Mouse (Mus musculus): ENCODE results near the gene Slc22a20. TPM values are rescaled to one million over a fixed set of nuclear protein-coding genes. Genes with fewer than 3 reads are reported as not detected.

Gene Slc22a20
- polyA plus RNA-seq, 1 experiment from 2014 or later = not detected

GRCm38 (mm10) chr19:5957371-5957770 lies 28.6 kb downstream of the Slc22a20 start:
- no peak overlapping the region for H3K27ac ChIP-seq (ENCODE audit: low read depth, low read length)
- WGBS = 90% methylated on average over 5 of the region's 5 CpGs
- H3K9ac ChIP-seq (replicated peaks; ENCODE audit: low read depth, low read length) = no peak overlapping the region
- no peaks in the 10 kb centered on the region for H3K9me3 ChIP-seq (ENCODE audit: control insufficient read depth, low read length)
- no peak for ATAC-seq (ENCODE audit: low read depth)
- H3K36me3 ChIP-seq (ENCODE audit: control insufficient read depth, insufficient read depth, low read length) = no peaks in the 10 kb centered on the region
- no peak overlapping the region for H3K4me2 ChIP-seq (ENCODE audit: low read depth, low read length)
- no peaks in the 10 kb centered on the region for H3K27me3 ChIP-seq (ENCODE audit: control insufficient read depth, insufficient read depth, low read length)
- no peaks in the 10 kb centered on the region for H3K4me1 ChIP-seq (ENCODE audit: control insufficient read depth, insufficient read depth, low read length)
- no peak overlapping the region for H3K4me3 ChIP-seq (ENCODE audit: low read depth, low read length)

DNA sequence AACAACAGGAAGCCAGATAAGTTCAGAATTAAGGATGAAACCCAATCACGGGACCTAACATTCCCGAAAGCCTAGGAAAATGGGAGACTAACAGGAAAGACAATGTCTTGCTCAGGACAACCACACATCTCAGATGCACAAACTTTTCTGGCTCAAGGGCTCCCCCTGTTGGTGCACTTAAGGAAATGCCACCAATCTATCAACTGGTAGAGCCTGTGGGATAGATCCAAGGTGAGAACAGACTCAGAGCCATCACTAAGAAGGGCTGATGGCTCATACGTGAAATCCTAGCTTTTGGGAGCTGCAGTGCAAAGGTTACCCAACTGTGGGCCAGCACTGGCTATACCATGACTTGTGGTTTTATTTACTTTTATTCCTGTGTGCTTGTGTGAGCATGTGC lies 29.3 kb downstream of the Slc22a20 start:
- Histone ChIP-seq H3K4me1 (ENCODE audit: control insufficient read depth, insufficient read depth, low read length) (no peaks in the 10 kb centered on the region), H3K36me3 (ENCODE audit: control insufficient read depth, insufficient read depth, low read length) (peaks cover 3% of the 10 kb centered on the region), H3K4me2 (ENCODE audit: low read depth, low read length) (no peak overlapping the region), H3K4me3 (ENCODE audit: low read depth, low read length) (no peak overlapping the region), H3K27ac (ENCODE audit: low read depth, low read length) (no peak overlapping the region), H3K9ac (replicated peaks; ENCODE audit: low read depth, low read length) (no peak overlapping the region), H3K27me3 (ENCODE audit: control insufficient read depth, insufficient read depth, low read length) (no peaks in the 10 kb centered on the region), H3K9me3 (ENCODE audit: control insufficient read depth, low read length) (no peaks in the 10 kb centered on the region)
- 29% methylated on average over 3 of the region's 3 CpGs for WGBS
- ATAC-seq (ENCODE audit: low read depth) = no peak

DNA sequence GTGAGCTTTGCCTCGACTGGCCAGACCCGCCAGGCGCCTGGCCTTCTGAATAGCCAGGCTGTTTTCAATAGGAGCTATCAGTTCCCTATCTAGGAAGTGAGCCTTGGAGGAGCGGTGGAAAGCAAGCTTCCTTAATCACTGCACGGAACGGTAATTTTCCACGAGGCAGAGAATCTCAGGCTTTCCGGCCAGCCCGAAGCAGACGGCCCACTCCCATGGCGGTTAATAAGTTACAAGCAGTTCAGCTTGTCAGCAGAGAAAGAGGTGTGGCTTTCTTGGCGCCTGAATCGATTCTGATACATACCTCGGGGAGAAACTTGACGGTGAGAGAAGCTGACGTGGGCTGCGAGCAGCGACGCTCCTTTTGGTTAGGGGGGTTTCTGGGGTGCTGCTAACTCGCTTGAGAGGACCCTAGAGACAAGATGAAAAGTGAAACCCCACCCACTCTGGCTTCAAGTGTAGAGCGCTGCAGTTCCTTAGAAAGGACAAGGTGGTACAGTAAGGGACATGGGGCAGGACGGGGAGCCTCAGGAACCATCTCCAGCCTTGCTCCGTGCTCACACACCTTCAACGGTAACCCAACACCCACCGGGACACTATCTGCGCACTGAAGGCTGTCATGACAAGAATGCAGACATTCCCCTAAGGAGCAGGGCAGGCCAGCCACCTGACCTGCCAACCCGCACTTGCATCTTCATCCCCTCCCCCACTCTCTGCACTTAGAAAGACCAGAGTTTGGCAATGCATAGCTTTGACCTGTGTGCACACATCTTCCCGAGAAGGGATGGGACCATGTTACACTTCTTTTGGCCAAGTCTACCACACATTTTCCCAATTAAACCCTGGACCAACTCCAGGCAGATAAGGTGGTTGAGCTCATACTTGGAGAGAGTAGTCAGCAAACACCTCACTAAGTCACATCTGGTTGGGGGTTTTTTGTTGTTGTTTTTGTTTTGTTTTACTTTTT lies 30.0 kb downstream of the Slc22a20 start:
- Histone ChIP-seq H3K9ac (replicated peaks; ENCODE audit: low read depth, low read length) (no peak overlapping the region), H3K9me3 (ENCODE audit: control insufficient read depth, low read length) (no peaks in the 10 kb centered on the region), H3K4me2 (ENCODE audit: low read depth, low read length) (no peak overlapping the region), H3K4me3 (ENCODE audit: low read depth, low read length) (no peak overlapping the region), H3K27ac (ENCODE audit: low read depth, low read length) (no peak overlapping the region), H3K27me3 (ENCODE audit: control insufficient read depth, insufficient read depth, low read length) (no peaks in the 10 kb centered on the region), H3K4me1 (ENCODE audit: control insufficient read depth, insufficient read depth, low read length) (no peaks in the 10 kb centered on the region), H3K36me3 (ENCODE audit: control insufficient read depth, insufficient read depth, low read length) (peaks cover 6% of the 10 kb centered on the region)
- ATAC-seq (ENCODE audit: low read depth) = no peak
- 88% methylated on average over 28 of the region's 28 CpGs for WGBS

DNA sequence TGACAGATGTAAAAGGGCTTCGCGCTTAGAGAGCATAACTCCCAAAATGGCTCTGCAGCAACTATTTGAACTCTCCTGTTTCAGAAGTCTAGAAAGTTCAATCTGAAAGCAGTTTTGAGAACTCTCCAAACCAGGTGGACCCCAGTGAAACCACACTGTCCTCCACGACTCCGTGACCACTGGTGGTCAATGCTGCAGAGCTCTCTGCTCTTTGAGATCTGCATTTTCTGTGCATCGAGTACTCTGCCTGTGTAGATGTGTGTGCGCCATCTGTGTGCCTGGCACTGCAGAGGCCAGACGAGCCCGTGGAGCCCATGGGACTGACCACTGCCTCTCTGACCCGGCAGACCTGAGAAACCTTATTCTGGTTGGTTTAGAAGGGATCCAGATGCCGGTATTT lies 31.0 kb downstream of the Slc22a20 start:
- no peak overlapping the region for H3K4me3 ChIP-seq (ENCODE audit: low read depth, low read length)

DNA sequence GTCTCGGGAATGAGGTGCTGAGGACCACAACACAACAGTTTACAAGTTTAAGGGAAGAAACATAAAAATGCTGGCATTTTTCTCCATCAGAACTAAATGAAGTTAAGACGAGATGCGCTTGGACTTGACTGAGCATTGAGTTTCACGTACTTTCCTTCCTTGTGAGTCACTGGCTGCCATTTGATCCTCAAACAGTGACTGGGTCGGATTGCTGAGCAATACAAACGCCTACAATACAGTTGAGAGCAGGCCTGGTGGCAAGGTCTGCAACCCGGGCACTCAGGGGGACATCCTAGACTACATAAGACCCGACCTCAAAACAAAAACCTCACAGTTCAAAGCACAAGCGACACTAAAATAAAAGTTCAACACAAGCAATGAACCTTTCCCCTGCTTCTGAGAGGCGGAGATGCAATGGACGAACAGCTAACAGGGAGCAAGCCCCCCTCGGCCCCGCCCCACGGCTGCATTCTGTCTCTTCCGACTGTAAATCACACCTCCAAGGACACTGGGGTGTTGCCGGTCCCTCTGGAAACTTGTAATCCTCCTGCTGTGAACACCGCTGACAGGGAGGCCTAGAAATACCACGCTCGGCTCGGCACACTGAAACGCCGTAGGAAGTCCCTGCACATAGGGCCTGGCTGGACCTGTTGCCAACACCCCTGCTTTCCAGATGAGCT lies 31.8 kb downstream of the Slc22a20 start:
- Histone ChIP-seq H3K4me1 (ENCODE audit: control insufficient read depth, insufficient read depth, low read length) (no peaks in the 10 kb centered on the region), H3K36me3 (ENCODE audit: control insufficient read depth, insufficient read depth, low read length) (peaks cover 14% of the 10 kb centered on the region), H3K4me2 (ENCODE audit: low read depth, low read length) (no peak overlapping the region), H3K4me3 (ENCODE audit: low read depth, low read length) (no peak overlapping the region), H3K9me3 (ENCODE audit: control insufficient read depth, low read length) (no peaks in the 10 kb centered on the region), H3K9ac (replicated peaks; ENCODE audit: low read depth, low read length) (no peak overlapping the region), H3K27me3 (ENCODE audit: control insufficient read depth, insufficient read depth, low read length) (no peaks in the 10 kb centered on the region), H3K27ac (ENCODE audit: low read depth, low read length) (no peak overlapping the region)
- no peak for ATAC-seq (ENCODE audit: low read depth)
- WGBS = 68% methylated on average over 22 of the region's 22 CpGs

More for the DNA sequence above, 31.0 kb downstream of the Slc22a20 start:
- no peak for ATAC-seq (ENCODE audit: low read depth)
- Histone ChIP-seq H3K9me3 (ENCODE audit: control insufficient read depth, low read length) (no peaks in the 10 kb centered on the region), H3K4me2 (ENCODE audit: low read depth, low read length) (no peak overlapping the region), H3K36me3 (ENCODE audit: control insufficient read depth, insufficient read depth, low read length) (peaks cover 14% of the 10 kb centered on the region), H3K27me3 (ENCODE audit: control insufficient read depth, insufficient read depth, low read length) (no peaks in the 10 kb centered on the region), H3K4me1 (ENCODE audit: control insufficient read depth, insufficient read depth, low read length) (no peaks in the 10 kb centered on the region), H3K27ac (ENCODE audit: low read depth, low read length) (no peak overlapping the region), H3K9ac (replicated peaks; ENCODE audit: low read depth, low read length) (no peak overlapping the region)
- WGBS = 98% methylated on average over 10 of the region's 10 CpGs

GRCm38 (mm10) chr19:5953201-5953770 lies 32.7 kb downstream of the Slc22a20 start:
- no peak overlapping the region for H3K27ac ChIP-seq (ENCODE audit: low read depth, low read length)
- WGBS = 95% methylated on average over 19 of the region's 19 CpGs
- no peak for ATAC-seq (ENCODE audit: low read depth)
- H3K4me3 ChIP-seq (ENCODE audit: low read depth, low read length) = no peak overlapping the region
- no peaks in the 10 kb centered on the region for H3K4me1 ChIP-seq (ENCODE audit: control insufficient read depth, insufficient read depth, low read length)
- H3K36me3 ChIP-seq (ENCODE audit: control insufficient read depth, insufficient read depth, low read length) = peaks cover 14% of the 10 kb centered on the region
- no peak overlapping the region for H3K9ac ChIP-seq (replicated peaks; ENCODE audit: low read depth, low read length)
- no peaks in the 10 kb centered on the region for H3K9me3 ChIP-seq (ENCODE audit: control insufficient read depth, low read length)
- no peaks in the 10 kb centered on the region for H3K27me3 ChIP-seq (ENCODE audit: control insufficient read depth, insufficient read depth, low read length)
- H3K4me2 ChIP-seq (ENCODE audit: low read depth, low read length) = no peak overlapping the region

DNA sequence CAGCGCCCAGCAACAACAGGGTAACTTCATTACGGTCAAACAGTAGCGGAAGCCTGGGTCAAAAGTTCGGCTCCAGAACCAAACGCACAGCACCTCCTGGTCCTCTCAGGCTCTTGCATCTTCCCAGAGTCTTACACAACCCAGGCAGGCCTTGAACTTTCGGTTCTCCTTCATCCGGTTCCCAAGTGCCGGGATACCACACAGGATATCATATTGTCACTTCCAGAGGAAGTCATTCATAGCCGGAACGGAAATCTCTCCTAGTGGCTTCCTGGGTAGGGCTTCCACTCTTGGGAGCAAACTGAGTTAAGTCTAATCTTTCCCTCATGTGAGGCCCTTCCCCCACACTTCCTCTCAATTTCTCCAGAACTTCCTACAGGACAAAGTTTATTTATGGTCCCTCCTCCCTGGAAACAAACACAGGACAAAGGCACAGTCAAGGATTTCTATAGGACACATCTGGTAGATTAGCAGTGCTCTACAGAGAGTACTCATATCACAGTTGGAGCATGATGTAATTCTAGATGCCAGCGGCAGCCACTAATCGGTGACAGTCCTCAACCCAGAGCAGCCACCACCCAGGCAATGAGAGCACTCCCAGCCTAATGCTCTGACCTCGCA lies 33.8 kb downstream of the Slc22a20 start:
- Histone ChIP-seq H3K9me3 (ENCODE audit: control insufficient read depth, low read length) (no peaks in the 10 kb centered on the region), H3K27ac (ENCODE audit: low read depth, low read length) (no peak overlapping the region), H3K36me3 (ENCODE audit: control insufficient read depth, insufficient read depth, low read length) (peaks cover 14% of the 10 kb centered on the region), H3K4me1 (ENCODE audit: control insufficient read depth, insufficient read depth, low read length) (no peaks in the 10 kb centered on the region), H3K9ac (replicated peaks; ENCODE audit: low read depth, low read length) (no peak overlapping the region), H3K4me3 (ENCODE audit: low read depth, low read length) (no peak overlapping the region), H3K27me3 (ENCODE audit: control insufficient read depth, insufficient read depth, low read length) (no peaks in the 10 kb centered on the region), H3K4me2 (ENCODE audit: low read depth, low read length) (no peak overlapping the region)
- ATAC-seq (ENCODE audit: low read depth) = no peak
- WGBS = 81% methylated on average over 13 of the region's 13 CpGs

DNA sequence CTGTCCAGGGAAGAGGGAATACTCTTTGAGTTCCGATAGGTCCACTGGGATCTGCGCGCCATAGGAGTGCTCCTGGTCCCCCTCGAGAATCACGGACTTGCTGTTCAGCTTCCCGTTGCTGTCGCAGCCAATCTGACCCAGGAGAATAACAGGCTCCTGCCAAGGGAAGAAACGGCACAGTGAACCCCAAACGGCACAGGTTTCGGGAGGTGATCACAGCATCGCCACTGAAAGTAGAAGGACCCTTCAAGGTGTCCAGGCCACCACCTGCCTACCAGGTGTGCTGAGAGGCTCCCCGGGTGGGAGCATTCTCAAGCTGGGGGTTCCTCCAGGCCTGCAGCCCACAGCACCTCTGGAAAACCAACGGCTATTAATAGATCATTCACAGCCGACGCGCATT lies 34.3 kb downstream of the Slc22a20 start:
- H3K9me3 ChIP-seq (ENCODE audit: control insufficient read depth, low read length) = no peaks in the 10 kb centered on the region
- peaks cover 14% of the 10 kb centered on the region for H3K36me3 ChIP-seq (ENCODE audit: control insufficient read depth, insufficient read depth, low read length)
- ATAC-seq (ENCODE audit: low read depth) = no peak
- no peak overlapping the region for H3K27ac ChIP-seq (ENCODE audit: low read depth, low read length)
- no peak overlapping the region for H3K9ac ChIP-seq (replicated peaks; ENCODE audit: low read depth, low read length)
- H3K4me1 ChIP-seq (ENCODE audit: control insufficient read depth, insufficient read depth, low read length) = no peaks in the 10 kb centered on the region
- H3K27me3 ChIP-seq (ENCODE audit: control insufficient read depth, insufficient read depth, low read length) = no peaks in the 10 kb centered on the region
- WGBS = 91% methylated on average over 16 of the region's 16 CpGs
- H3K4me3 ChIP-seq (ENCODE audit: low read depth, low read length) = no peak overlapping the region
- H3K4me2 ChIP-seq (ENCODE audit: low read depth, low read length) = no peak overlapping the region

Data from neural tube, embryonic 14.5 days (tissue).